ENCODE assay signal across 7 mouse cellular contexts in the genomic region with DNA sequence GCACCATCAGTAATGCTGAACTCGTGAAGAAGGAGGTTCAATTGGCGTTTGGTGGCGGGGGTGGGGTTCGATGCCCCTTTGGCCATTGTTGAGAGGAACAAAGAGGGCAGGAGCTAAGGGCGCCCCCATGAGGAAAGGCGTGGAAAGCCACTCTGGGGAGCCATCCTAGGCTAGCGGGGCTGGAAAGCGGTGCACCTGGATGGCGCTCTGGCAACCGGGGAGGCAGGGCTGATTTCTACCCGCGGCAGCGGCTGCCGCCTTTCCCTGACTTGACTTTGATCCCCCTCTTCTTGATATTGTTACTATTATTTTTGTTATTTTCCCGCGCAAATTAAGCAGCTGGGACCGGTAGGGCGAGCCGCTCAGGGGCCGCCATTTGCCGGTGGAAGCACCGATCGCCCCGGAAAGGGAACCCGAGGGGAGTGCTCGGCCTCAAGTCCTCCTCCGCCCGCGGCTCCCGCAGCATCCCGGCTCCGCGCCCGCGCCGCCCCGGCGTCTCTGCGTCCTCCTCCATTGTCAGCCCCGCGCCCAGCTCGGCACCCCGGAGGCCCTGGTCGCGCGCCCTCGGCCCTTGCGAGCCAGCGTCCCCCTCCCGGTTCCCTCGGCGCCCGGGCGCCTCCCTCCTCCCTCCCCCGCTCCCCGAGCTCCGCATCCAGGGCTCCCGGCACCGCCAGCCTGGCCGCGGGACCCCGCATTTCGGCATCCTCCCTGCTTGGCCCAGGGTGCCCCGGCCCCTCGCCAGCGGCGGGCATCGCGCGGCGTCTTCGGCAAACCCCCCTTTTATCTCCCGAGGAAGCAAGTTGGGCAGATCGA. TPM values are rescaled to one million over a fixed set of nuclear protein-coding genes. Genes with fewer than 3 reads are reported as not detected.
DNase-seq lines count a peak whose midpoint lies in the region; ATAC-seq and TF ChIP-seq lines count a peak whose summit lies in the region.

No protein-coding gene starts in this region.

- H3K27me3 ChIP-seq in intestine, postnatal 0 days (replicated peaks; ENCODE audit: control insufficient read depth, insufficient read depth, low read length) = no peaks in the 10 kb centered on the region
- no peaks in the 10 kb centered on the region for H3K27me3 ChIP-seq in midbrain, embryonic 10.5 days (ENCODE audit: low read depth, poor library complexity, severe bottlenecking)
- H3K27me3 ChIP-seq in stomach, embryonic 15.5 days (replicated peaks) = no peaks in the 10 kb centered on the region

- H3K9ac ChIP-seq in intestine, postnatal 0 days (ENCODE audit: low read depth, low read length) = peak overlapping the region; percentile 67
- H3K9ac ChIP-seq in stomach, embryonic 15.5 days = peak overlapping the region; percentile 86

- H3K9me3 ChIP-seq in intestine, postnatal 0 days (ENCODE audit: control insufficient read depth) = no peaks in the 10 kb centered on the region
- H3K9me3 ChIP-seq in midbrain, embryonic 10.5 days (replicated peaks) = no peaks in the 10 kb centered on the region
- no peaks in the 10 kb centered on the region for H3K9me3 ChIP-seq in stomach, embryonic 15.5 days

- H3K4me1 ChIP-seq in intestine, postnatal 0 days (replicated peaks; ENCODE audit: control insufficient read depth, insufficient read depth, low read length) = no peaks in the 10 kb centered on the region
- peaks cover 35% of the 10 kb centered on the region for H3K4me1 ChIP-seq in midbrain, embryonic 10.5 days
- peaks cover 19% of the 10 kb centered on the region; the same call in 1 of the 2 replicates for H3K4me1 ChIP-seq in stomach, embryonic 15.5 days

- H3K4me2 ChIP-seq in intestine, postnatal 0 days (replicated peaks; ENCODE audit: low read depth) = peak overlapping the region; percentile 97
- H3K4me2 ChIP-seq in stomach, embryonic 15.5 days = peak overlapping the region; percentile 80

- peak; percentile 54; the same call in 1 of the 2 replicates for ATAC-seq in granulocyte monocyte progenitor cell, adult 5-6 weeks (replicated peaks; ENCODE audit: poor library complexity, severe bottlenecking)
- peak; percentile 58 for ATAC-seq in intestine, postnatal 0 days
- peak; percentile 45; the same call in 1 of the 2 replicates for ATAC-seq in stomach, embryonic 15.5 days (ENCODE audit: insufficient read depth, low FRiP score, low read depth)

- DNase-seq in adrenal gland, postnatal 25 days = peak; percentile 70
- DNase-seq in embryo, embryonic 10 days (ENCODE audit: low spot score) = peak; percentile 88
- peak; percentile 73 for DNase-seq in left cerebral cortex, postnatal 4 days
- peak; percentile 83 for DNase-seq in midbrain, embryonic 10.5 days (ENCODE audit: low spot score)

- under 1% methylated on average over 74 of the region's 74 CpGs for WGBS in intestine, postnatal 0 days
- under 1% methylated on average over 74 of the region's 74 CpGs for WGBS in midbrain, embryonic 10.5 days
- WGBS in stomach, embryonic 15.5 days = under 1% methylated on average over 69 of the region's 74 CpGs

- TF ChIP-seq CTCF in intestine, postnatal 0 days (IDR thresholded peaks at IDR 0.05; ENCODE audit: low read depth) = peak; percentile 78

- H3K27ac ChIP-seq in intestine, postnatal 0 days (ENCODE audit: low read depth, low read length) = peak overlapping the region; percentile 60
- H3K27ac ChIP-seq in midbrain, embryonic 10.5 days (replicated peaks) = peak overlapping the region; percentile 100
- peak overlapping the region; percentile 95 for H3K27ac ChIP-seq in stomach, embryonic 15.5 days

- intact Hi-C loops in left cerebral cortex, postnatal 4 days (cut with DNase I) = no loop called here

- H3K36me3 ChIP-seq in intestine, postnatal 0 days (ENCODE audit: control insufficient read depth, insufficient read depth) = no peaks in the 10 kb centered on the region
- peaks cover 27% of the 10 kb centered on the region for H3K36me3 ChIP-seq in midbrain, embryonic 10.5 days
- no peaks in the 10 kb centered on the region for H3K36me3 ChIP-seq in stomach, embryonic 15.5 days

- H3K4me3 ChIP-seq in intestine, postnatal 0 days (ENCODE audit: low read depth, low read length) = peak overlapping the region; percentile 71
- H3K4me3 ChIP-seq in midbrain, embryonic 10.5 days = peak overlapping the region; percentile 98
- peak overlapping the region; percentile 82 for H3K4me3 ChIP-seq in stomach, embryonic 15.5 days (replicated peaks)

RNA-seq across cellular contexts. Expression of a gene that starts 0.9 kb away (rescaled TPM):
- 9.8 and 11.3 TPM in 2 replicates for total RNA-seq in adrenal gland, postnatal 25 days (2021)
- total RNA-seq in granulocyte monocyte progenitor cell, adult 5-6 weeks (2014; fragmentation: Nextera tagmentation) = 1.9 and 2.5 TPM in 2 replicates
- 1.1 and 1.6 TPM in 2 replicates for total RNA-seq in granulocyte monocyte progenitor cell, adult 5-6 weeks (2017)
- 21.3 and 23.1 TPM in 2 replicates for polyA plus RNA-seq in intestine, postnatal 0 days (2015; fragmentation: Nextera tagmentation; extraction: Ambion mirVana)
- total RNA-seq in left cerebral cortex, postnatal 4 days (2021) = 100 to 1,000 TPM; 124 to 126 TPM
- 309 and 330 TPM in 2 replicates for polyA plus RNA-seq in midbrain, embryonic 10.5 days (2016; fragmentation: Nextera tagmentation; extraction: Ambion mirVana)
- 93.7 and 106 TPM in 2 replicates for polyA plus RNA-seq in stomach, embryonic 15.5 days (2015; fragmentation: Nextera tagmentation; extraction: Ambion mirVana)

Comparison
In these comparisons a context has a peak if more than half of its experiments do, and no peak if none do; other contexts are left out.
1. Peak in every context shown above with its lines: DNase-seq, ATAC-seq, H3K4me3 ChIP-seq and H3K27ac ChIP-seq.
2. RNA of a gene that starts 0.9 kb away (total RNA-seq): 124 to 126 TPM in left cerebral cortex, postnatal 4 days; 9.8 to 11.3 TPM in adrenal gland, postnatal 25 days and 1.1 to 2.5 TPM in granulocyte monocyte progenitor cell, adult 5-6 weeks; every median in the first group is over 10 times any median in the second.